Mouse (Mus musculus): Measurements from ENCODE around the gene Rimbp3. TPM values are rescaled to one million over a fixed set of nuclear protein-coding genes. Genes with fewer than 3 reads are reported as not detected.
"Not testable (repeated sequence)": the region's sequence is repeated elsewhere in the genome, so short reads cannot be mapped to it uniquely, and the experiment has no call there.

Rimbp3 gene
- polyA plus RNA-seq, 1 experiment from 2014 or later = 0.14 TPM

DNA sequence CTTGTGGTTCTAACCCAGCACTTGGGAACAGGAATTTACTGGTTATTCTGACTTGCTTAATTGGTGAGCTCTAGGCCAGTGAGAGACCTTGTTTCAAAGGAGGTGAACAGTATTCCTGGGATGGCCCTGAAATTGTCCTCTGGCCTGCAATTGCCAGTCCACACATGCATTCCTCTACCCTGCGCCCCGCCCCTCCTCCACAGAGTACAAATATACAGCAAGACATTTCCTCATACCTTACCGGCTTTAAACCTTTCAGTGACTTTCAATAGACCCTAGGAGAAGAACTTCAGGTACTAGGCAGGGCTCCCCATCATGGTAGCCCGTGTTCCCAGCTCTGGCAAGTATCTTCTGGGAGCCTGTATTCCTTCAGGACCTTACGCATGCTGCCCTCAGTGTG, 17.2 kb downstream of the Rimbp3 start:
- WGBS = 42% methylated on average over 5 of the region's 5 CpGs
- ATAC-seq = no peak
- Histone ChIP-seq H3K4me2 (replicated peaks; ENCODE audit: low read depth) (no peak overlapping the region), H3K4me3 (ENCODE audit: low read depth, low read length) (no peak overlapping the region), H3K27me3 (replicated peaks; ENCODE audit: control insufficient read depth, insufficient read depth, low read length) (no peaks in the 10 kb centered on the region), H3K27ac (ENCODE audit: low read depth, low read length) (no peak overlapping the region), H3K9ac (ENCODE audit: low read depth, low read length) (no peak overlapping the region), H3K36me3 (ENCODE audit: control insufficient read depth, insufficient read depth) (no peaks in the 10 kb centered on the region), H3K4me1 (replicated peaks; ENCODE audit: control insufficient read depth, insufficient read depth, low read length) (no peaks in the 10 kb centered on the region), H3K9me3 (ENCODE audit: control insufficient read depth) (no peaks in the 10 kb centered on the region)
- no peak for TF ChIP-seq CTCF (IDR thresholded peaks at IDR 0.05; ENCODE audit: low read depth)

DNA sequence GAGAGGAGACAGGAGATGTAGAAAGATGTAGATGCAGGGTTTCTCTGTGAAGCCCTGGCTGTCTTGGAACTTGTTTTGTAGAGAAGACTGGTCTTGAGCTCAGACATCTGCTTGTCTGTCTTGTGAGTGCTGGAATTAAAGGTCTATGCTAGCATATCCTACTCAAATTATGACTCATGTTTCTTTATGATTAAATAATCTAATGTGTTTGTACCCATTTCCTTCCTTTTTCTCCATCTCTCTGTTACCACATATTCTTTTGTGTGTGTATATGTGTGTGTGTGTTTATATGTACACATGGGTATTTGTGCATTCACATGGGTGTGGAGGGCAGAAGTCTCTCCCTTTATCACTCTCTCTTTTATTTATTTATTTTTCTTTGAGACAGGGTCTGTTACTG, 18.1 kb downstream of the Rimbp3 start:
- H3K9ac ChIP-seq (ENCODE audit: low read depth, low read length) = no peak overlapping the region
- H3K27me3 ChIP-seq (replicated peaks; ENCODE audit: control insufficient read depth, insufficient read depth, low read length) = no peaks in the 10 kb centered on the region
- H3K4me2 ChIP-seq (replicated peaks; ENCODE audit: low read depth) = no peak overlapping the region
- H3K4me1 ChIP-seq (replicated peaks; ENCODE audit: control insufficient read depth, insufficient read depth, low read length) = no peaks in the 10 kb centered on the region
- H3K27ac ChIP-seq (ENCODE audit: low read depth, low read length) = no peak overlapping the region
- ATAC-seq = no peak
- no peaks in the 10 kb centered on the region for H3K36me3 ChIP-seq (ENCODE audit: control insufficient read depth, insufficient read depth)
- H3K9me3 ChIP-seq (ENCODE audit: control insufficient read depth) = no peaks in the 10 kb centered on the region
- no peak for TF ChIP-seq CTCF (IDR thresholded peaks at IDR 0.05; ENCODE audit: low read depth)
- H3K4me3 ChIP-seq (ENCODE audit: low read depth, low read length) = no peak overlapping the region

DNA sequence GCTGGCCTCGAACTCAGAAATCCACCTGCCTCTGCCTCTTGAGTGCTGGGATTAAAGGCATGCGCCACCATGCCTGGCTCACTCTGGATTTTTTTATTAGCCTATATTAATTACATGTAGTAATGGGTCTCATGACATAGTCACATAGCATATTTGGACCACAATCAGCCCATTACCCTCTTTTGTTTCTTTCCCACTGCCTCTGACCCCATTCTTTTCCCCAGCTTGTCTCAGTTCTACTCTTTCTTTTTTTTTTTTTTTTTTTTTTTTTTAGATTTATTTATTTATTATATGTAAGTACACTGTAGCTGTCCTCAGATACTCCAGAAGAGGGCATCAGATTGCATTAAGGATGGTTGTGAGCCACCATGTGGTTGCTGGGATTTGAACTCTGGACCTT, 23.1 kb downstream of the Rimbp3 start:
- not testable (repeated sequence) for H3K9me3 ChIP-seq (ENCODE audit: control insufficient read depth); H3K27ac ChIP-seq (ENCODE audit: low read depth, low read length); H3K4me3 ChIP-seq (ENCODE audit: low read depth, low read length); H3K9ac ChIP-seq (ENCODE audit: low read depth, low read length); H3K27me3 ChIP-seq (replicated peaks; ENCODE audit: control insufficient read depth, insufficient read depth, low read length); H3K4me2 ChIP-seq (replicated peaks; ENCODE audit: low read depth); ATAC-seq; H3K36me3 ChIP-seq (ENCODE audit: control insufficient read depth, insufficient read depth)
- H3K4me1 ChIP-seq (replicated peaks; ENCODE audit: control insufficient read depth, insufficient read depth, low read length) = peaks cover 19% of the 10 kb centered on the region
- WGBS = 86% methylated on average over 2 of the region's 2 CpGs

DNA sequence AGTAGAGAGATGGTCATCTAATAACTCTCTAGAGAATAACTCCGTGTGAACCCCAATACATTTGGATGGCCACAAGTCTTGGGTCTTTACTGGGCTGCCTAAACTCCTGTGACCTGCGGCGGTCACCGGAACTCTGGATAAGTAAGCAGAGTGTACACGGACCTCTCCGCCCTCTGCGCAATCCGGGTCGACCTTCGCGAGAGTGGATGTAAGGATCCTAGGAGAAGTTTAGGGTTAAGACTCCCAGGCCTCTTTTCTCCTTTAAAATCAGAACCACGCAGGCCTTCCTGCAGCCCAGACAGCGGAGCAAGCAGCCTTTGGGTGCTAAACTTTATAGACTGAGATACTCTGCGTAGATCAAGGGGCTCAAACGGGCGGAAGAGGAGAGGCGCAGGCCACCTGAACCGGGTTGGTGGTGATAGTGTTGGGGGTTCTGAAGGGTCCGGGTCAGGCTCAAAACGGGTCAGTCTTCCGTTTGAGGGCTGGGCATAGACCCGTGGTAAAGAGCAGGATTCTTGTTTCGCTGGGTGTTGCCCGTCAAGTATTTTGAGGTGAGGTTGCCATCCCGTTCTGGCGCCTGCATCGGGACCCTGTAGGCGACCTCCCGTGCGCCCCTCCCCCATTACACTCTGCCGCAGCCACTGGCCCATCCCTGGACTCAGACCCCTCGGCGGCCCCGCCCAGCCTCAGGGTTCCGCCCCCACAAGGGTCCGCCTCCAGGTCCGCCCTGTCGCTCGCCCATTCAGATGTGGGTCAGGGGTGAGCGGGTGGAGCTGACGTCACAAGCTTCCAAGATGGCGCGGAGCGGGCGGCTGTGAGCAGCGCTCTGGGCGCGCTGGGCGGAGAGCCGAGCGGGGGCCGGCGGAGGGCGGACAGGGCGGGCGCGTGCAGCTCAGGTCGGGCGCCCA, 24.6 kb downstream of the Rimbp3 start, which contains the start of gene Hic2:
Gene Hic2 (plus strand): TSS at position 779 of the 908 bp plus-strand sequence.
- peaks cover 19% of the 10 kb centered on the region for H3K4me1 ChIP-seq (replicated peaks; ENCODE audit: control insufficient read depth, insufficient read depth, low read length)
- 4% methylated on average over 55 of the region's 59 CpGs for WGBS
- H3K9me3 ChIP-seq (ENCODE audit: control insufficient read depth) = no peaks in the 10 kb centered on the region
- H3K9ac ChIP-seq (ENCODE audit: low read depth, low read length) = peak within 1 kb of the TSS; percentile 94
- H3K27me3 ChIP-seq (replicated peaks; ENCODE audit: control insufficient read depth, insufficient read depth, low read length) = no peaks in the 10 kb centered on the region
- TF ChIP-seq CTCF (IDR thresholded peaks at IDR 0.05; ENCODE audit: low read depth) = no peak
- peak; percentile 96 for ATAC-seq
- H3K4me3 ChIP-seq (ENCODE audit: low read depth, low read length) = peak within 1 kb of the TSS; percentile 86
- H3K27ac ChIP-seq (ENCODE audit: low read depth, low read length) = peak within 1 kb of the TSS; percentile 88
- no peaks in the 10 kb centered on the region for H3K36me3 ChIP-seq (ENCODE audit: control insufficient read depth, insufficient read depth)
- peak within 1 kb of the TSS; percentile 98 for H3K4me2 ChIP-seq (replicated peaks; ENCODE audit: low read depth)

GRCm38 (mm10) chr16:17233702-17234498, 25.5 kb downstream of the Rimbp3 start:
- Histone ChIP-seq H3K4me3 (ENCODE audit: low read depth, low read length) (peak overlapping the region; percentile 86), H3K9me3 (ENCODE audit: control insufficient read depth) (no peaks in the 10 kb centered on the region), H3K9ac (ENCODE audit: low read depth, low read length) (peak overlapping the region; percentile 94), H3K4me1 (replicated peaks; ENCODE audit: control insufficient read depth, insufficient read depth, low read length) (peaks cover 19% of the 10 kb centered on the region), H3K4me2 (replicated peaks; ENCODE audit: low read depth) (peak overlapping the region; percentile 98), H3K36me3 (ENCODE audit: control insufficient read depth, insufficient read depth) (no peaks in the 10 kb centered on the region), H3K27me3 (replicated peaks; ENCODE audit: control insufficient read depth, insufficient read depth, low read length) (no peaks in the 10 kb centered on the region), H3K27ac (ENCODE audit: low read depth, low read length) (peak overlapping the region; percentile 88)
- WGBS = under 1% methylated on average over 61 of the region's 62 CpGs
- no peak for TF ChIP-seq CTCF (IDR thresholded peaks at IDR 0.05; ENCODE audit: low read depth)
- peak; percentile 46 for ATAC-seq

DNA sequence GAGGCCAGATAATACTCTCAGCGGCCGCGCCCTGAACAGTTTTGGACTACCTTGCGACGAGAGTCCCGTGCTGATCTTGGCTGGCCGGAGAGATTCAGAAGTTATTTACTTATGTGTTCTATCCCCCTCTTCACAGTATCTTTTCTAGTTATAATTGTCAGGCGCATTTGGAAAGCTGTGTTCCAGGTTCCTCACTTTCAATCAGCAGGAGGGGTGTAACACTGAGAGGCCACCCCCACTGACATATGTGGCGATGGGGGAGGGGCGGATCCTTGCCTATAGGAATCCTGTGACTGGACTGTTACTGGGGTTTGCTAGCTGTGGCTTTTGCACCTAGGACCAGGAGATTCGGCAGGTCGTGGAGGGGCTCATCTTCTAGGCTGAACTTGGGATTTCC, 26.1 kb downstream of the Rimbp3 start:
- Histone ChIP-seq H3K9me3 (ENCODE audit: control insufficient read depth) (no peaks in the 10 kb centered on the region), H3K4me1 (replicated peaks; ENCODE audit: control insufficient read depth, insufficient read depth, low read length) (peaks cover 22% of the 10 kb centered on the region), H3K9ac (ENCODE audit: low read depth, low read length) (peak overlapping the region; percentile 94), H3K4me2 (replicated peaks; ENCODE audit: low read depth) (peak overlapping the region; percentile 98), H3K27ac (ENCODE audit: low read depth, low read length) (peak overlapping the region; percentile 88; the same call in 1 of the 2 replicates), H3K36me3 (ENCODE audit: control insufficient read depth, insufficient read depth) (no peaks in the 10 kb centered on the region), H3K27me3 (replicated peaks; ENCODE audit: control insufficient read depth, insufficient read depth, low read length) (no peaks in the 10 kb centered on the region), H3K4me3 (ENCODE audit: low read depth, low read length) (peak overlapping the region; percentile 86)
- no peak for ATAC-seq
- WGBS = 4% methylated on average over 12 of the region's 12 CpGs
- no peak for TF ChIP-seq CTCF (IDR thresholded peaks at IDR 0.05; ENCODE audit: low read depth)

Measured in intestine, postnatal 0 days (tissue).